Mouse (Mus musculus) naive thymus-derived CD4-positive, alpha-beta T cell, adult 2 months (primary cell): ENCODE data around the gene Megf11.

Source experiments
- DNase-seq: peaks from one replicate; pipeline ENCODE4 v3.0.0-alpha.2; 2011; ENCODE audit warnings: low read depth

Megf11 gene

DNA sequence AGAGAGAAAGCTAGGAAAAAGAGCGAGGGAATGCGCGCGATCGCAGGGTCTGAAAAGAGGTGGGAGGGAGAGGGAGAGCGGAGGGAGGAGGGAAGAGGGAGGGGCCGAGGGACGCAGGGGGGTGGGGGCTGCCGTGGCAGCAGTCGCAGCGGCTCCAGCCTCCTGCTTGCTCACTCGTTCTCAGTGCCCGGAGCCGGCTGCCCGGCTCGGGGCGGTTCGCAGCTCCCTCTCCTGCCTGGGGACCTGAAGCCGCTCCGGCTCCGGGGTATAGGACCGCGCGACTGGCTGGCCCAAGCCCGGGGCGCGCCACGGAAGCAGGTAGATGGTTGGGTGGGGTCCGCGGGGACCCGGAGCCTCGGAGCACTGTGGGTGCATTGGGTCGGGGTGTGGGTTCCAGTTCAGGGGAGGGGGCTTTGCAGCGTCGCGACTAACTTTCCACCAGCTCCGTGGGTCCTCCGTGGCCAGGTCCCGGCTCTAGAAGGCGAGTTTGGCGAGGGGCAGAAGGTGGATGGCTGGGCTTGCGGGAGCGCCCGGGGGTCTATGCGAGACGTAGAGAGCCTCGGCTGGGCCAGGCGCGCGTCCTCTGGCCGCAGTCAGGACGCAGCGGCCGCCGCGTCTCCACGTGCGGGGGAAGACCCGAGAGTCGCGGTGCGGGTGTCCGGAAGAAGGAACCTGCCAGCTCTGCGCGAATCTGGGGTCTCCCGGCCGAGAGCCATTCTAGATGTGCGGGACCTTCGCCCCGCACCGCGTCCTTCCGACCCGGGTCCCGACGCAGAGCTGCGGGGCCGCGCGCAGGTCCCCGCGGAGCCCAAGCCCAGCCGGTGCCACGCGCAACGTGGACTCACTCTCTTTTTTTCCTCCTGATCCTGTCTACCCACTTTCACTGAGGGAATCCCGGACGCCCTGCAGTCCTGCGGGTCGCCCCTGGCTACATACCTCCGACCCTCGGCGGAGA lies at the start of gene Megf11:
Gene Megf11, plus strand, starts transcription at position 116 of the 955 bp plus-strand sequence.
- no peak for DNase-seq

DNA sequence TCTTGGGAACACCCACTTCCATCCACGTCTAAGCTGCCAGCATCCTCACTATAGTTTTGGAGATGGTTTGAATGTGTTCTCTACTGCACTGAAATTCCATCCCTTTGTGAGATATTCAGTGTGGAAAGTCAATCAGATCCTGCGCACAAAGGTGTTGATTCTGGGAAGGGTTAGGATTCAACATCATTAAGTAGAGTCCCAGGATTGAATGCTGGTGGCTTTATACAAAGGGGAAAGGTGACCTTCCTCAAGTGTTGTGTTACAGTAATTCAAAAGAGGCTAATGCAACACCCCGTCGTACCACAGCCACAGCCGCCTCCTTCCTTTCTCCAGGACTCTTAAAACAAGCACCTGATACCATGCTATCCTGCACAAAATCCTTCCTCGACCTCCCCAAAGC lies 49.6 kb upstream of the Megf11 start:
- DNase-seq: no peak

- no peak for DNase-seq
These were observed 46.1 kb upstream of the Megf11 start for GRCm38 (mm10) chr9:64339361-64339760.

DNA sequence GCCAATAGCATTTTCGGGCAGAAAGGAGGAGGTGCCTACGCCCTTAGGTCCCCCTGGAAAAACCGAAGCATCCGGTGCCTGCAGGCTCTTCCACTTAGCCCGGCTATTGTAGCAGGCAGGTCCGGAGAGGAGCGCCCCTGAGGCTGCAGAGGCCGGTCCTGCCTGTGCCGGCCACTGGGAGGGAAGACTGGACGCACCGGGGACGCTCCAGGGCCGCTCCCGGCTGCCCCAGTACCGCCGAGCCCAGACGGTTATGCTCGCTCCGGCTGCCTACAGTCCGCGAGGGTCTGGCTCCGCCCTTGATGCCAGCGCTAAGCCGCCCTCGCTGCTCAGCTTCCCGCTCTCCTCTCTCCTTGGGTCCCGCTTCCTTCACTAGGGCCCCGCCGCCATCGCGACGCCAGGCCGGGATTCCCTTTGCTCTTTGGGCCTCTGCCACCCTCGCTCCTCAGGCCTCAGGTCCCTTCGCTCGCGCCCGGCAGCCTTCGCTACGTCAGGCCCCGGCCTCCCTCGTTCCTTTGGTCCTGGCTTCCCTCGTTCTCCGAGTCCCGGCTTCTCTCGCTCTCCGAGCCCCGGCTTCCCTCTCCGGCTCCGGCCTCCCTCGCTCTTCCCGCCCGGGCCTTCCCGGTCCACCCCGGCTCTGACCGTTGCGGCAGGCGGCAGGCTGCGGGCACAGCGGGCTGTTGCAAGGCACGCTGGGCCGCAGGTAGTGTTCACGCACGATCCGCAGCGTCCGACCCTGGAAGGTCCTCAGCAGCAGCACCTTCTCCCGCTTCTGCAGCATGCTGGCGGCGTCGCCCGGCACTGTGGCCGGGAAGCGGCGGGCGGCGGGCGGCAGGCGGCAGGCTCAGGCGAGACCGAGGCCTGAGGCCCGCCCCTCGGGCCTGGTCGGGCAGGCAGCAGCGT lies 44.8 kb upstream of the Megf11 start:
- DNase-seq: peak; percentile 83

DNA sequence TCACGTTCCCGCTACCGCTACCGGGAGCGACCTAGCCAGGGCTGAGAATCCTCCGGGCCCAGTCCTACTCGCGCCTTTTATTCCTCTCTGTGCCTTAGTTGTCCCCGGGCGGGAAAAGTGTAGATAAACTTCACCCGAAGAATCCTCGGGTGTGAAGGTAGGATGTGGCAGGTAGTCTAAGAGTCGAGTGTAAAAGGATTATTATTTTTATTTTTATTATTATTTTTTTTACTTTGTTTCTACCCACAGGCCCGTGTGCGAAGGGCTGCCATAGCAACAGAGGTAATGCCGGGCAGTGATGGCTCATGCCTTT lies 44.2 kb upstream of the Megf11 start, which contains the start of gene Dis3l:
Gene Dis3l, minus strand, starts transcription at position 35 of the 313 bp plus-strand sequence.
- no peak for DNase-seq

GRCm38 (mm10) chr9:64341671-64342070 lies 43.8 kb upstream of the Megf11 start:
- DNase-seq: peak; percentile 15

DNA sequence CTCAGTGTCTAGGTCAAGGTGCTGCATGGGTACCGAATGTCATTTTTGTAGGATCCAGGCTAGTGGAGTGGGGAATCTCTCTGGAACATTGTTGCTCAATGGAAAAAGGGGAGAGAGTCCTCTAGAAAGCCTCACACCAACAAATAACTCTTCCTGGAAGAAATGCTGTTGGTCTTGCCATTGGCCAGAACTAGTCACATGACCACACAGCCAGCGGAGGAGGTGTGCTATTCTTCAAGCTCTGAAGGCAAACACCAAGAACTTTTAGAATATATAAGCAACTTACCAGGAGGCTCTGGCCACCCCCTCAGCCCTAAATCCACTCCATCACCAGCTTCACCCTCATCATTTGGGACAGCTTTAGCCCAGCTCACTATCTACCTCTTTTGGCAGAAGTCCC lies 41.8 kb upstream of the Megf11 start:
- DNase-seq: peak; percentile 17

GRCm38 (mm10) chr9:64345931-64346330 lies 39.5 kb upstream of the Megf11 start:
- no peak for DNase-seq

DNA sequence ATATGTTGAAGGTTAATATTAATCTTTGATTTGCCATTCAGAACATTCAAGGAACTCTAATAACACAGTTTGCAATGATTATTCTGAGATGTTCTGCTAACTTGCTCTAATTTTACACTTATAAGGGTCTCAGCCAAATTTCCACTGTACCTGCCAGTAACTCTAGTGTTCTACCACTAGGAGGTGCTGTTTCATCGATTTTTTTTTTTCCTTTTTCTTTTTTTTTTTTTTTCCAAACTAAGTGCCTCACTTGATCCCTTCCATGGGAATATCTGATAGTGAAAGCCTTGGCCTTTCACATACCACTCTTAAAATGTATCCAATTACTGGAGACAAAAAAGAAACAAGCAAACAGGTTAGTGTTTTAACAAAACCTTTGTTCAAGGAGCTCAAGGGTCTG lies 38.0 kb upstream of the Megf11 start:
- peak; percentile 52 for DNase-seq

DNA sequence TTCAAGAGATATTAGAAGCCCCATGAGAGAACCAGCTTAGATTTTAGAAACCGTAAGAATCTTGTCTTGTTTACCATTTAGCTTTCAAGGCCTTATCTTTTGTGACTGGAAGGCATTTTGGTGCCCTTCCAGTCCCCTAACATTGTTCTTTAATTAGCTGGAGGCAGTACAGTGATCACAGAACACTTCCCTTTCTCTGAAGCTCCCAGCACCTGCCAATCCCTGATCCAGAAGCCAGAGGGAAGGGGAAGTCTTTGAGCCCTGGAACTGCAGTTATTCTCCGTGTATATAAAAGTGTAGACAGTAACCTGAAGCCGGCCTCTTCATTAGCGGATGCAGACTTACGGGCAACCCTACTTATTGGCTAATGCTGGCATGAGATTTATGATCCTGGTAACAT lies 35.9 kb upstream of the Megf11 start:
- DNase-seq: no peak

DNA sequence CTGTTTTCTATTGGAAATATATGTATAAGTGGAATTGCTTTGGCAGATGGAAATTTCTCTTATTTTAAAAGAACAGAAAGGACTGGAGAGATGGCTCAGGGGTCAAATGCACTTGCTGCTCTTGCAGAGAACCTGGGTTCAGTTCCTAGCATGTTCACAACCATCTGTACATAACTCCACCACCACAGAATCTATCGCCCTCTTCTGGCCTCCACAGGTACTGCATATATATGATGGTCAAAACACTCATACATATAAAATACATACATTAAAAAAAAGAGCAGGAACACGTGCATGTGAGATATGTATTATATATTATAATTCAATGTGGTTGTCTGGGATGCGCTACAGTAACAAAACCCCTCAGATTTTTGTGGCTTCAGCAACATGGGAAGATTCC lies 34.2 kb upstream of the Megf11 start:
- DNase-seq: peak; percentile 69

DNA sequence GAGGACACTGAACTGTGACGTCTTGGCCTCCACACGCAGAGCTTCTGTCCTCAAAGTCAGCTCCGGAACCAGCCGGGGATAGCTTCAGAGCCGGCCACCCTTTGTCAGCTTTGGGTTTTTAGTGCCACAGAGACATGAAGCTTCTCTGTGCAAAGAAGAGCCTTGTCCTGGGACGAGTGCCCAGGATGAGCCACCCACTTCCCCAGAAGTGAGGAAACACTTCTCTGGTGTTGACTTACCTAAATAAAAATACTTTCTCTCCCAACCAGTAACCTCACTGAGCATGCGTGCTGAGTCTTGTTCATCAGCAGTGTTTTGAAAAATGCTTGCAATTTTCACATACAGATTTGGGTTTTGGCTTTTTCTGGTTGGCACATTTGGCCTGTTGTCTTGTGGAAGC lies 29.8 kb upstream of the Megf11 start:
- DNase-seq: no peak

DNA sequence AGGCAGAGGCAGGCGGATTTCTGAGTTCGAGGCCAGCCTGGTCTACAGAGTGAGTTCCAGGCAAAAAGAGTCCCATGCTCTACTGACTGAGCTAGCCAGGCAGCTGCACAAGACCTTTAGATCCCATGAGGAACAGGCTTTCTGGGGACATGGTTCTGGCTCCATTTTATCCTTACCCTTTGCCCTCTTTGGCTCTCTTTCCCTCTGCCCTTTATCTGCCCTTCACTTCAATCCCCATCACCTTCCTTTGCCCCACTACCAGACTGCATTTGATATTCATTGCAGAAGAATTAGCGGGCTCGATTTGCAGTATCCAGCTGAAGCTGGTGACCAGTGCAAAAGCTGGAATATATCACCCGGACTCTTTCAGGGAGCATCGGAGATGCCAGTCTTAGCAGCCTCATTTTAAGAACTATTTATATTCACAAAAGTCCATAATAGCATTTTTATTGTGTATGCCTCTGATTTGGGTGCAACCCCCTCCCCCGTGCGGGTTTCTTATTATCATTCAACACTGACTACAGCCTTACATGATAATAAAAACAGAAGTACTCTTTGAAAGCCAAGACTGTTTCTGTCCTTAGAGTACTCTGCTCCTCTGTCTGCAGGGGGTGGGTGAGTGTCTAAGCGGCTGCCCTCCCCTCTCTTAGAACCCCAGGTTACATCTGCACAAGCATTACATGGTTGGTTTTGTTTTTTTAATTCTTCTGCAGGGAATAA lies 24.0 kb upstream of the Megf11 start:
- DNase-seq: no peak

DNA sequence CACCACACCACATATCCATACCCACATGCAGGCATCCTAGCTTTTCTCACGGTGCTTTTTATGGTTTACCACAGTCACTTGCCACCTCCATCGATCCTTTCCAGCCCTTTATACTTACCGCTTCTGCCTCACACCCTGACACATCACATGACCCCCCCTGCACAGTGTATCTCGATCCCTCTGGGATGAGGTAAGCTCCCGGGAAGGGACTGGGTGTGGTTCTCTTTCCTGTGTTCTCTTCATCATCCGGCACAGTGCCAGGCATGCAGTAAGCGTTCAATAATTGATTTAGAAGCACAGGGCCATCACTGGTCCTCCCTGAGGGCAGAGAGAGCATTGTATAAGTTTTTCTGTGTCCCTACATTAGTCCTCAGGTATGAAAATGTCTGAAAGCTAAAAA lies 15.6 kb upstream of the Megf11 start:
- no peak for DNase-seq

GRCm38 (mm10) chr9:64371305-64371819 lies 14.1 kb upstream of the Megf11 start:
- no peak for DNase-seq

- no peak for DNase-seq
These were observed 9.0 kb upstream of the Megf11 start for GRCm38 (mm10) chr9:64376380-64376779.

DNA sequence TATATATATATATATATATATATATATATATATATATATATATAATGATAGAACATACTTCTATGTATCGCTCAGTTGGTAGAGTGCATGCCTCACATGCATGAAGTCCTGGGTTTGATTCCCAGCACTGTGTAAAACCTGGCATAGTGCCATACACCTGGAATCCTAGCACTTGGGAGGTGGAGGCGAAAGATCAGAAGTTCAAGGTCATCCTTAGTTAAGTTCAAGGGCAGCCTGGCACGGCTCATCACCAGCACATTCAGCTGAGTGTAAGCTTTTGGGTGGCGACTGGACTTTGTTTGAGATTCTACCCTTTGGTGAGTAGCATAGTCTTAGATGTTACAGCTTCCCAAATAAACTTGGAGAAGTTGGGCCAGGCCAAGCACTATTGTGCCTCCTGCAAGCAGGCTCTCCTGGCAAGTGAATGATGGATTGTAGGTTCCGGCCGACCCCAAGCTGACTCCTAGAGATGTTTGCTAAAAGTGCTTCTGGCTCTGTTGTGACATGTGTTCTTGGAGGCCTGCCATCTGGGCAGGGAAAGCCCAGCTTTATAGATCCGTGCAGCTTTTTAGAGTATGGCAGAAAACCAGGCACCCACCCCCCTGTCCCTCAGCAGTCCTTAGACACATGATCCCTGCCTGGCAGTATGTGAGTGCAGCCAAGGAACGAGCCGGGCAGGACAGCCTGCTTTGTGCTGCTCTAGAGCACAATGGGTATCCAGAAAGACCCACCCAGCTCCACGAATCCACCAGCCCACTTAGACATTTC lies 2.2 kb upstream of the Megf11 start:
- no peak for DNase-seq

- no peak for DNase-seq
These were observed 1.2 kb downstream of the Megf11 start for GRCm38 (mm10) chr9:64386466-64387211.

- no peak for DNase-seq
These were observed 4.3 kb downstream of the Megf11 start for GRCm38 (mm10) chr9:64389576-64390292.
